Mouse (Mus musculus) ES-E14 (cell line): ENCODE measurements around the gene Xrcc1. TPM values are rescaled to one million over a fixed set of nuclear protein-coding genes. Genes with fewer than 3 reads are reported as not detected.
A peak's percentile ranks its signal among the peaks of the same experiment; 100 is the strongest.

ENCODE experiments used
- DNase-seq: peaks from one replicate; pipeline ENCODE4 v3.0.0-alpha.2; 2013; ENCODE audit warnings: low read depth, low spot score
- H3K27ac ChIP-seq: 2 replicates; pipeline ENCODE4 v1.5.1; 2012; ENCODE audit warnings: low read depth, mild to moderate bottlenecking, low read length, moderate library complexity, mixed read lengths; ENCODE audit not compliant: poor library complexity, insufficient read depth, severe bottlenecking
- H3K36me3 ChIP-seq: 2 replicates; pipeline ENCODE4 v1.6.1; 2012; ENCODE audit warnings: mild to moderate bottlenecking, low read length, moderate library complexity, mixed read lengths; ENCODE audit not compliant: control insufficient read depth, poor library complexity, insufficient read depth, severe bottlenecking
- H3K4me1 ChIP-seq, 2 experiments: fragments of 150-350 bp in 1 of 2; sonication (generic) in 1 of 2; 2 replicates each; pipeline ENCODE4 v1.6.1; 2012; ENCODE audit warnings: low read length in 2 of 2, mild to moderate bottlenecking in 1 of 2, mixed read lengths in 1 of 2; ENCODE audit not compliant: control insufficient read depth in 2 of 2, insufficient read depth in 2 of 2, poor library complexity in 1 of 2
- H3K4me3 ChIP-seq, 2 experiments: fragments of 150-350 bp in 1 of 2; sonication (generic) in 1 of 2; 2 replicates each; pipeline ENCODE4 v1.5.1; 2012; ENCODE audit warnings: low read length in 2 of 2, low read depth in 1 of 2, mild to moderate bottlenecking in 1 of 2, mixed read lengths in 1 of 2; ENCODE audit not compliant: insufficient read depth in 1 of 2, poor library complexity in 1 of 2, severe bottlenecking in 1 of 2
- H3K9ac ChIP-seq: 2 replicates; pipeline ENCODE4 v1.6.1; 2012; ENCODE audit warnings: low read depth, mild to moderate bottlenecking, low read length, mixed read lengths; ENCODE audit not compliant: poor library complexity, insufficient read depth, severe bottlenecking
- H3K9me3 ChIP-seq: fragments of 150-350 bp; sonication (generic); 2 replicates; pipeline ENCODE4 v1.6.1; 2012; ENCODE audit warnings: low read depth, mild to moderate bottlenecking, low read length; ENCODE audit not compliant: control insufficient read depth, insufficient read depth
- CHD2 ChIP-seq: IDR thresholded peaks from 2 replicates; pipeline ENCODE4 v1.6.1; 2014; ENCODE audit warnings: mild to moderate bottlenecking, low read depth, low read length, inconsistent platforms
- HCFC1 ChIP-seq: IDR thresholded peaks from 2 replicates; pipeline ENCODE4 v1.6.1; 2012; ENCODE audit warnings: low read length, inconsistent platforms, borderline replicate concordance; ENCODE audit not compliant: insufficient read depth
- MAFK ChIP-seq: IDR thresholded peaks from 2 replicates; pipeline ENCODE4 v1.6.1; 2014; ENCODE audit warnings: mild to moderate bottlenecking, low read depth, low read length, inconsistent platforms; ENCODE audit not compliant: insufficient read depth
- ZC3H11A ChIP-seq: IDR thresholded peaks from 2 replicates; pipeline ENCODE4 v1.6.1; 2012; ENCODE audit warnings: low read depth, mild to moderate bottlenecking, inconsistent platforms, low read length, borderline replicate concordance
- ZNF384 ChIP-seq: IDR thresholded peaks from 2 replicates; pipeline ENCODE4 v1.6.1; 2012; ENCODE audit warnings: low read depth, low read length, inconsistent platforms
- in situ Hi-C, 2 experiments: fragments of 600-800 bp; cut with MboI; formaldehyde crosslinking; loops; one replicate each; pipeline ENCODE4 v1.15.1; 2025; ENCODE audit warnings: low sequenced_read_pairs in 2 of 2, inconsistent platforms in 1 of 2; ENCODE audit not compliant: unreplicated experiment in 2 of 2
- total RNA-seq: library from RNA; depleted of rRNA; stranded (reverse); fragments of 300-350 nt; gene quantifications from 2 replicates; pipeline ENCODE4 v1.2.3, GENCODE M21; 2012

Gene Xrcc1
- total RNA-seq, 1 experiment, result 69.7 TPM

DNA sequence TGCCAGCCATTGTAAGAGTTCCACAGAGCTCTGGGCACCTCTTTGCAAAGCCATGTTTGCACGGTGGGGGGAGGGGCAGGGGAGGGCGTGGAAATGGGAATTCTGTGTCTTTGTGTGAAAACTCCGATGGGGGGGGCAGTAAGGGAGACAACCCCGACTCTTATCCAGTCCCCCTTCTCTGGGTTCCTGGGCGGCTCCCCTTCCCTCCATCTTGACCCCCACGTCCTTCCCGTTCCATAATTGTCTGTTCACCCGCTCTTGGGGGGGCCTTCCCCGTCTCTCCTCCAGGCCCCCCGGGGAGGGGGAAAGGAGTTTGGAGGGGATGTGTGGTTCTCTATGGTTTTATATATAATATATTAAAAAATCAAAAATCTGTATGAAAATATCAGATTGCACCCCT is 42.1 kb upstream of the Xrcc1 start:
- H3K9ac ChIP-seq, result no peak overlapping the region
- peak overlapping the region; percentile 38; the same call in 1 of the 2 replicates for H3K27ac ChIP-seq
- no peak for TF ChIP-seq CHD2
- TF ChIP-seq ZNF384, result no peak
- TF ChIP-seq MAFK, result no peak
- no peak for TF ChIP-seq ZC3H11A
- TF ChIP-seq HCFC1, result no peak
- DNase-seq, result no peak
- no peaks in the 10 kb centered on the region for H3K36me3 ChIP-seq
- no peaks in the 10 kb centered on the region for H3K9me3 ChIP-seq
- H3K4me1 ChIP-seq, result peaks cover 3 to 28% of the 10 kb centered on the region in 2 experiments; a peak in 3 of 4 replicates
- in situ Hi-C loops, result loop anchor here in 1 of 2 experiments (25.0 kb wide), 1 partner anchor 92 kb away; no protein-coding TSS in a partner anchor
- H3K4me3 ChIP-seq, result no peak overlapping the region

DNA sequence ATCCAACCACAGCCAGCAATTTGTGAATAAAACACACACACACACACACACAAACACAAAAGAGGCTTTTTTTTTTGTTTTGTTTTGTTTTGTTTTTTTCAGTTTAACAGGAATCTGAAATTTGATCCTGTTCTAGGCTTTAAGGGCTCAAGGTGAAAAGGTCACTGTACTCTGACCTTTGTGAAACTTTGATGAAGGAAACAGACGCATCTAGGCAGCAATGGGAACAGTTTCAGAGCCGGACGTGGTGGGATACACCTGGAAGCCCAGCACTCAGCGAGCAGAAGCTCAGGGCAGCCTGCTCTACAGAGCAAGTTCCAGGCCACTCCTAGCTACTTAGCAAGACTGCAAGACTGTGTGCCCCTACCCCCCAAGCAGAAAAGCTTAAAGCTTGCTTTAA is 41.2 kb upstream of the Xrcc1 start:
- TF ChIP-seq ZC3H11A, result no peak
- 0 out of 2 replicates have a peak, but pooled peaks have one; percentile 16 for TF ChIP-seq CHD2
- TF ChIP-seq MAFK, result no peak
- TF ChIP-seq ZNF384, result peak; percentile 70
- TF ChIP-seq HCFC1, result no peak
- Histone ChIP-seq H3K9me3 (no peaks in the 10 kb centered on the region), H3K36me3 (no peaks in the 10 kb centered on the region), H3K27ac (peak overlapping the region; percentile 88; the same call in 1 of the 2 replicates), H3K9ac (peak overlapping the region; percentile 27; the same call in 1 of the 2 replicates), H3K4me1 (peaks cover 3 to 23% of the 10 kb centered on the region in 2 experiments; a peak in 3 of 4 replicates), H3K4me3 (peak overlapping the region in 1 of 2 experiments; percentile 19; a peak in 1 of 4 replicates)
- no peak for DNase-seq
- in situ Hi-C loops, result loop anchor here in 1 of 2 experiments (25.0 kb wide), 1 partner anchor 93 kb away; no protein-coding TSS in a partner anchor

DNA sequence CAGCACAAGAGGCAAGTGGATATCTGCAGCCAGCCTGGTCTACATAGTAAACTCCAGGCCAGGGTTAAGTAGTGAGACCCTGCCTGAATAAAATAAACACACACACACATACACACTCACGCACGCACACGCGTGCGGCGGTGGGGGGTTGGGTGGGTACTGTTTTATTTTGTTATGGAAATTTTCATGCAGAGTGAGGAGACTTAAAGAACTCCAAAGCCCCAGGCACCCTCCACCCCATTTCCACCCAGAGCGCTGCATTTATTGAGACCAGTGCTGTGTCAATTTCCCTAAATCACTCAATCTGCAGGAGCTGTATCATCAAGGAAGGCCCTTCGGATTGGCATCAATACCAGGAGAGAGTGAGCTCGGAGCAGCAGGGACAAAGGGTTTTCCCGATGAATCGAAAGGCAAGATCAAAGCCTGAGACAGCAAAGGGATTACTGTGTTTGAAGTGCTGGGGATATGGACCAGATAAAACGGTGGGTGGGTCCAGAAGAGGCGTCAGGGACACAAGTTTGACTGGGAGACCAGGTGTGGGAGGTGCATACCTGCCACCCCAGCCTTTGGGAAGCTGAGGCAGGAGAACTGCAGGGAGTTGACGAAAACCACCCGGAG is 40.5 kb upstream of the Xrcc1 start:
- no peak for TF ChIP-seq MAFK
- no peak for TF ChIP-seq HCFC1
- no peak for TF ChIP-seq ZNF384
- no peak for TF ChIP-seq ZC3H11A
- TF ChIP-seq CHD2, result no peak
- H3K27ac ChIP-seq, result peak overlapping the region; percentile 88
- H3K4me1 ChIP-seq, result peaks cover 2 to 23% of the 10 kb centered on the region in 2 experiments; a peak in 3 of 4 replicates
- H3K9me3 ChIP-seq, result no peaks in the 10 kb centered on the region
- H3K36me3 ChIP-seq, result peaks cover 2% of the 10 kb centered on the region; the same call in 1 of the 2 replicates
- in situ Hi-C loops, result loop anchor here in 1 of 2 experiments (25.0 kb wide), 1 partner anchor 93 kb away; no protein-coding TSS in a partner anchor
- peak overlapping the region; percentile 73 to 94 for H3K4me3 ChIP-seq
- peak overlapping the region; percentile 16; the same call in 1 of the 2 replicates for H3K9ac ChIP-seq
- no peak for DNase-seq

DNA sequence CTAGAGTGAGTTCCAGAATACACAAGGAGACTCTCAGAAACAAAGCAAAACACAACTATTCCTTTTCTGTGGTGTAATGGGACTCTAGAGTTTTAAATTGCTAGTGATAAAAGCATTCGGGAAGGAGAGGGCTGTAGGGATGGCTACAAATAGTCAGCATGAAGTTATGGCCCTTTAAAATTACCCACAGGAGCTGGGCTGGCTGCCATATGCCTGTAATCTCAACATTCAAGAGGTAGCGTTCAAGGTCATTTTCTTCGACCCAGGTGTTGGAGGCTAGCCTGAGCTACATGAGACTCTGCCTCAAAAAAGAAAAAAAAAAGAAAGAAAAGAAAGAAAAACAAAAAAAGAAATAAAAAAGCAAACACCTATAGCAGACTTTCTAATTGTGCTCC is 40.0 kb upstream of the Xrcc1 start:
- H3K4me1 ChIP-seq, result peaks cover 2 to 26% of the 10 kb centered on the region in 2 experiments; a peak in 3 of 4 replicates
- H3K9me3 ChIP-seq, result no peaks in the 10 kb centered on the region
- peak overlapping the region; percentile 68; the same call in 1 of the 2 replicates for H3K9ac ChIP-seq
- H3K27ac ChIP-seq, result peak overlapping the region; percentile 88
- peaks cover 7% of the 10 kb centered on the region for H3K36me3 ChIP-seq
- in situ Hi-C loops, result loop anchor here in 1 of 2 experiments (25.0 kb wide), 1 partner anchor 94 kb away; no protein-coding TSS in a partner anchor
- H3K4me3 ChIP-seq, result peak overlapping the region; percentile 73 to 94
- no peak for DNase-seq
- TF ChIP-seq ZNF384 (no peak), MAFK (no peak), HCFC1 (no peak), CHD2 (no peak), ZC3H11A (no peak)

DNA sequence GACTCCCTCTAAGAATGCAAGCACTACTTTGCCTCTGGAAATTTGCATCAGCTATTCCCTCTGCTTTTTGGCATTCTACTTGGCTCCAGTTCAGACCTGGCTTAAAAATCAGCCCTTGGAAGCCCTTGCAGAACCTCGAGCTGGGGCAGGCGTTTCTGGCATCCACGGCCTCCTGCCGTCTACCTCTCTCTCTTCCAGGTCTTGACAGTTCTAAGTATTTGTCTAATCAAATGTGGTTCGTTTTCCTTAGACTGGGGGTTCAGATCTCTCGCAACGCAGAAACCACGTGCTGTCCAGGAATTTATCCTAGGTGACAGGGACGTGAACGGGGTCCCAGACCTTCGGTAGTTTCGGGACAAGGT is 39.6 kb upstream of the Xrcc1 start:
- TF ChIP-seq MAFK (no peak), ZC3H11A (no peak)
- peak overlapping the region; percentile 73 to 94 for H3K4me3 ChIP-seq
- H3K27ac ChIP-seq, result peak overlapping the region; percentile 88; the same call in 1 of the 2 replicates
- peaks cover 2 to 26% of the 10 kb centered on the region in 2 experiments; a peak in 3 of 4 replicates for H3K4me1 ChIP-seq
- no peaks in the 10 kb centered on the region for H3K9me3 ChIP-seq
- H3K9ac ChIP-seq, result peak overlapping the region; percentile 68
- peaks cover 7% of the 10 kb centered on the region for H3K36me3 ChIP-seq
- no peak for DNase-seq
- in situ Hi-C loops, result loop anchor here in 1 of 2 experiments (25.0 kb wide), 1 partner anchor 94 kb away; no protein-coding TSS in a partner anchor
